Mouse (Mus musculus): Measurements from ENCODE around the gene Tmem175. TPM values are rescaled to one million over a fixed set of nuclear protein-coding genes. Genes with fewer than 3 reads are reported as not detected.

The Tmem175 gene
- total and polyA plus RNA-seq, 2 experiments from 2014 or later = 34.2 to 37.6 TPM

- peak; percentile 39 for TF ChIP-seq CTCF (IDR thresholded peaks at IDR 0.05)
- H3K36me3 ChIP-seq (ENCODE audit: insufficient read depth, low read length) = no peaks in the 10 kb centered on the region
- H3K4me3 ChIP-seq (ENCODE audit: low read depth, low read length) = 0 out of 2 replicates have a peak within 1 kb of the TSS, but pooled peaks have one; percentile 15
- WGBS = 6% methylated on average over 14 of the region's 18 CpGs
- DNase-seq (ENCODE audit: low spot score) = no peak
- H3K9ac ChIP-seq (replicated peaks; ENCODE audit: low read length, poor library complexity, severe bottlenecking) = no peak within 1 kb of the TSS
- no peak within 1 kb of the TSS for H3K27ac ChIP-seq (ENCODE audit: low read depth, low read length)
- H3K4me2 ChIP-seq (ENCODE audit: low read depth, low read length, poor library complexity, severe bottlenecking) = peak within 1 kb of the TSS; percentile 98
- H3K9me3 ChIP-seq (ENCODE audit: low read length) = no peaks in the 10 kb centered on the region
- ATAC-seq (ENCODE audit: low FRiP score) = no peak
- peaks cover 12% of the 10 kb centered on the region; the same call in 1 of the 2 replicates for H3K27me3 ChIP-seq (ENCODE audit: insufficient read depth, low read length)
- H3K4me1 ChIP-seq (ENCODE audit: insufficient read depth, low read length) = 0 out of 2 replicates have a peak, but pooled peaks cover 4% of the 10 kb centered on the region
These were observed 62.7 kb downstream of the Tmem175 start, which contains the start of gene Fgfrl1 for GRCm38 (mm10) chr5:108692271-108692670. Gene Fgfrl1, plus strand, starts transcription at chr5:108692382.

DNA sequence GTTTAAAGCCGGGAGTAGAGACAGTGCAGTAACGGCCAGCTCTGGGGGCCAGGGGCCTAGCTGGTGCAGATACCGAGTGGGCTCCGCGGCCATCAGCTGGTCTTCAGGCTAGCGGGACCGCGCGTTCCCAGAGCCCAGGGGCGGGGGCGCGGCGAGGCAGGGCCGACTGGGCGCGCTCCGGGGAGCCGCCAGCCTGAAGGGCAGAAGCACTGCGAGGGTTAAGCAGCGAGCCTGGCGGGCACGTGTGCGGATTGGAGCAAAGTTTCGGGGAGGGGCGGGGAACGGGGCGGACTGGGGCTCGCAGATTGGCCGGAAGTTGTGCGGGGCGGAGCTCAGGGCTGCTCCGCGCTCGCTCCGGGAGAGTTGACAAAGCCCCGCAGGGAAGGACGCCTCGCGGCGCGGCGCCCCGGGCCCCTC is 64.3 kb downstream of the Tmem175 start:
- WGBS = 1% methylated on average over 33 of the region's 43 CpGs
- peak; percentile 88 for DNase-seq (ENCODE audit: low spot score)
- no peak for TF ChIP-seq CTCF (IDR thresholded peaks at IDR 0.05)
- H3K9ac ChIP-seq (replicated peaks; ENCODE audit: low read length, poor library complexity, severe bottlenecking) = 0 out of 2 replicates have a peak overlapping the region, but pooled peaks have one; percentile 44
- peak; percentile 94 for ATAC-seq (ENCODE audit: low FRiP score)
- H3K4me3 ChIP-seq (ENCODE audit: low read depth, low read length) = peak overlapping the region; percentile 70
- H3K4me2 ChIP-seq (ENCODE audit: low read depth, low read length, poor library complexity, severe bottlenecking) = peak overlapping the region; percentile 98
- H3K27me3 ChIP-seq (ENCODE audit: insufficient read depth, low read length) = peaks cover 12% of the 10 kb centered on the region; the same call in 1 of the 2 replicates
- H3K36me3 ChIP-seq (ENCODE audit: insufficient read depth, low read length) = no peaks in the 10 kb centered on the region
- no peak overlapping the region for H3K27ac ChIP-seq (ENCODE audit: low read depth, low read length)
- no peaks in the 10 kb centered on the region for H3K9me3 ChIP-seq (ENCODE audit: low read length)
- H3K4me1 ChIP-seq (ENCODE audit: insufficient read depth, low read length) = 0 out of 2 replicates have a peak, but pooled peaks cover 4% of the 10 kb centered on the region

GRCm38 (mm10) chr5:108694352-108695261 is 65.0 kb downstream of the Tmem175 start:
- Histone ChIP-seq H3K27ac (ENCODE audit: low read depth, low read length) (no peak overlapping the region), H3K27me3 (ENCODE audit: insufficient read depth, low read length) (peaks cover 12% of the 10 kb centered on the region; the same call in 1 of the 2 replicates), H3K9me3 (ENCODE audit: low read length) (no peaks in the 10 kb centered on the region), H3K4me2 (ENCODE audit: low read depth, low read length, poor library complexity, severe bottlenecking) (peak overlapping the region; percentile 98), H3K36me3 (ENCODE audit: insufficient read depth, low read length) (no peaks in the 10 kb centered on the region), H3K9ac (replicated peaks; ENCODE audit: low read length, poor library complexity, severe bottlenecking) (peak overlapping the region; percentile 44; the same call in 1 of the 2 replicates), H3K4me3 (ENCODE audit: low read depth, low read length) (peak overlapping the region; percentile 70), H3K4me1 (ENCODE audit: insufficient read depth, low read length) (0 out of 2 replicates have a peak, but pooled peaks cover 4% of the 10 kb centered on the region)
- 1% methylated on average over 63 of the region's 99 CpGs for WGBS
- TF ChIP-seq CTCF (IDR thresholded peaks at IDR 0.05) = no peak
- ATAC-seq (ENCODE audit: low FRiP score) = peak; percentile 50; the same call in 1 of the 2 replicates
- no peak for DNase-seq (ENCODE audit: low spot score)

- Histone ChIP-seq H3K4me3 (ENCODE audit: low read depth, low read length) (no peak overlapping the region), H3K27ac (ENCODE audit: low read depth, low read length) (no peak overlapping the region), H3K4me1 (ENCODE audit: insufficient read depth, low read length) (0 out of 2 replicates have a peak, but pooled peaks cover 4% of the 10 kb centered on the region), H3K36me3 (ENCODE audit: insufficient read depth, low read length) (no peaks in the 10 kb centered on the region), H3K9ac (replicated peaks; ENCODE audit: low read length, poor library complexity, severe bottlenecking) (no peak overlapping the region), H3K4me2 (ENCODE audit: low read depth, low read length, poor library complexity, severe bottlenecking) (no peak overlapping the region), H3K27me3 (ENCODE audit: insufficient read depth, low read length) (peaks cover 12% of the 10 kb centered on the region; the same call in 1 of the 2 replicates), H3K9me3 (ENCODE audit: low read length) (no peaks in the 10 kb centered on the region)
- TF ChIP-seq CTCF (IDR thresholded peaks at IDR 0.05) = no peak
- DNase-seq (ENCODE audit: low spot score) (no peak), ATAC-seq (ENCODE audit: low FRiP score) (no peak)
- WGBS = 96% methylated on average over 11 of the region's 12 CpGs
These were observed 66.3 kb downstream of the Tmem175 start for GRCm38 (mm10) chr5:108695861-108696260.

DNA sequence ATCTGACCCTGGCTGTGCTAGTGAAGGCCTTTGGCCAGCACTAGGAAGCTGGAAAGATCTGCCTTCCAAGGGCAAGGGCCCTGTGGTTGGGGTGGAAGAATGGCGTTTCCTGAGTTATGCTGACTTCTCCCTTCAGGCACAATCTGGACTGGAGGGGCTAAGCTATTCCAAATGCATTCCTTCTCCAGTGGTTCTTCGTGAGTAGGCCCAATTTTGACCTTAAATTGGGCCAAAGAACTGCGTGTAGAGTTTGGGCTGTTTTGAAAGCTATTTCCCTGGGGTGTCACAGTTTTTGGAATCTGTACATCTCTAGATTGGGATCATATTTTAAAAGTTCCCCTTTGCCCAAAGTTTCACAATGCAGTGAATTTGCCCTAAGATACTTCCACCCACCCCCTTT is 67.0 kb downstream of the Tmem175 start:
- 84% methylated on average over 3 of the region's 3 CpGs for WGBS
- DNase-seq (ENCODE audit: low spot score) = no peak
- Histone ChIP-seq H3K27me3 (ENCODE audit: insufficient read depth, low read length) (peaks cover 12% of the 10 kb centered on the region; the same call in 1 of the 2 replicates), H3K9me3 (ENCODE audit: low read length) (no peaks in the 10 kb centered on the region), H3K4me1 (ENCODE audit: insufficient read depth, low read length) (0 out of 2 replicates have a peak, but pooled peaks cover 4% of the 10 kb centered on the region), H3K4me2 (ENCODE audit: low read depth, low read length, poor library complexity, severe bottlenecking) (no peak overlapping the region), H3K36me3 (ENCODE audit: insufficient read depth, low read length) (no peaks in the 10 kb centered on the region), H3K27ac (ENCODE audit: low read depth, low read length) (no peak overlapping the region), H3K4me3 (ENCODE audit: low read depth, low read length) (no peak overlapping the region), H3K9ac (replicated peaks; ENCODE audit: low read length, poor library complexity, severe bottlenecking) (no peak overlapping the region)
- no peak for TF ChIP-seq CTCF (IDR thresholded peaks at IDR 0.05)
- ATAC-seq (ENCODE audit: low FRiP score) = no peak
